Mouse (Mus musculus): Measurements from ENCODE around the gene Syt12. TPM values are rescaled to one million over a fixed set of nuclear protein-coding genes. Genes with fewer than 3 reads are reported as not detected.

The Syt12 gene
- polyA plus RNA-seq, 1 experiment, result 41.8 TPM

- H3K27me3 ChIP-seq (ENCODE audit: control insufficient read depth, insufficient read depth, low read length), result no peaks in the 10 kb centered on the region
- no peak for TF ChIP-seq CTCF (IDR thresholded peaks at IDR 0.05; ENCODE audit: extremely low read depth, insufficient read length, insufficient replicate concordance, low read depth, low read length)
- TF ChIP-seq POLR2A (IDR thresholded peaks at IDR 0.05; ENCODE audit: low read depth, low read length), result no peak
- 19% methylated on average over 2 of the region's 2 CpGs for WGBS
- no peaks in the 10 kb centered on the region for H3K36me3 ChIP-seq (ENCODE audit: control insufficient read depth, insufficient read depth, low read length)
- H3K4me1 ChIP-seq (ENCODE audit: control insufficient read depth, insufficient read depth, insufficient read length, low read length), result peaks cover 8% of the 10 kb centered on the region; the same call in 1 of the 2 replicates
- no peak overlapping the region for H3K27ac ChIP-seq (ENCODE audit: insufficient read depth, low read depth, low read length)
- no peak overlapping the region for H3K4me3 ChIP-seq (ENCODE audit: low read depth, low read length)
Measured at GRCm38 (mm10) chr19:4487877-4488276, 10.6 kb upstream of the Syt12 start.

- no peak for TF ChIP-seq CTCF (IDR thresholded peaks at IDR 0.05; ENCODE audit: extremely low read depth, insufficient read length, insufficient replicate concordance, low read depth, low read length)
- no peak for TF ChIP-seq POLR2A (IDR thresholded peaks at IDR 0.05; ENCODE audit: low read depth, low read length)
- H3K27ac ChIP-seq (ENCODE audit: insufficient read depth, low read depth, low read length), result no peak overlapping the region
Measured at GRCm38 (mm10) chr19:4485006-4485405, 7.8 kb upstream of the Syt12 start.

DNA sequence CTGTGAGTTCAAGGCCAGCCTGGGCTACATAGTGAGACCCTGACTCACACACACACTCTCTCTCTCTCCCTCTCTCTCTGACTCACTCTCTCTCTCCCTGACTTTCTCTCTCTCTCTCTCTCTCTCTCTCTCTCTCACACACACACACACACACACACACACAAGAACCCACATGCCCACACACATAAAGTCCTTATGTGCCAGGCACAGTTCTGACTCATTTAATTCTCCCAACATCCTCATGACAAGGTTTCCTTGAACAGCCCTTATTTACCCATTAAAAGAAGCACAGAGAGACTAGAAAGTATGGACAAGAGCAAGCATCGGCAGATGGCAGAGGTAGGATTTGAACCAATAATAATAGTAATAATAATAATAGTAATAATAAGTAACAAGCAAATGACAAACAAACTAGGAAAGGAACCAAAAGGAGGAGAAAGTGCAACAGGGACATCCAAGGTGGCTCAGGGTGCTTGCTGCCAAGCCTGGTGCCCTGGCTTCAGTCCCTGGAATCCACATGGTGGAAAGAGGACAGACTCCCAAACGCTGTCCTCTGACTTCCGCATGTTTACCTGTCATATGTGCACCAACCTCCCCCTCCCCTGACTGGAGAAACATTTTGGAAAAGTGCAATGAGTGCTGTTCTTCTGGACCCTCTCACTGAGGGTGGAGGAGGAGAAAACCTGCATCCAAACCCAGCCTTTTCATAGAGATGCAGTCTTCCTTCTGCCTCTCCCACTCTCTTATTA is 5.0 kb upstream of the Syt12 start:
- 84% methylated on average over 3 of the region's 3 CpGs for WGBS
- H3K4me3 ChIP-seq (ENCODE audit: low read depth, low read length), result no peak overlapping the region
- H3K36me3 ChIP-seq (ENCODE audit: control insufficient read depth, insufficient read depth, low read length), result no peaks in the 10 kb centered on the region
- no peak for TF ChIP-seq CTCF (IDR thresholded peaks at IDR 0.05; ENCODE audit: extremely low read depth, insufficient read length, insufficient replicate concordance, low read depth, low read length)
- TF ChIP-seq POLR2A (IDR thresholded peaks at IDR 0.05; ENCODE audit: low read depth, low read length), result no peak
- peaks cover 5% of the 10 kb centered on the region; the same call in 1 of the 2 replicates for H3K4me1 ChIP-seq (ENCODE audit: control insufficient read depth, insufficient read depth, insufficient read length, low read length)
- H3K27me3 ChIP-seq (ENCODE audit: control insufficient read depth, insufficient read depth, low read length), result no peaks in the 10 kb centered on the region
- H3K27ac ChIP-seq (ENCODE audit: insufficient read depth, low read depth, low read length), result no peak overlapping the region

More at GRCm38 (mm10) chr19:4485006-4485405, 7.8 kb upstream of the Syt12 start:
- Histone ChIP-seq H3K4me3 (ENCODE audit: low read depth, low read length) (no peak overlapping the region), H3K27me3 (ENCODE audit: control insufficient read depth, insufficient read depth, low read length) (no peaks in the 10 kb centered on the region), H3K36me3 (ENCODE audit: control insufficient read depth, insufficient read depth, low read length) (no peaks in the 10 kb centered on the region), H3K4me1 (ENCODE audit: control insufficient read depth, insufficient read depth, insufficient read length, low read length) (peaks cover 2% of the 10 kb centered on the region; the same call in 1 of the 2 replicates)
- 40% methylated on average over 5 of the region's 5 CpGs for WGBS

DNA sequence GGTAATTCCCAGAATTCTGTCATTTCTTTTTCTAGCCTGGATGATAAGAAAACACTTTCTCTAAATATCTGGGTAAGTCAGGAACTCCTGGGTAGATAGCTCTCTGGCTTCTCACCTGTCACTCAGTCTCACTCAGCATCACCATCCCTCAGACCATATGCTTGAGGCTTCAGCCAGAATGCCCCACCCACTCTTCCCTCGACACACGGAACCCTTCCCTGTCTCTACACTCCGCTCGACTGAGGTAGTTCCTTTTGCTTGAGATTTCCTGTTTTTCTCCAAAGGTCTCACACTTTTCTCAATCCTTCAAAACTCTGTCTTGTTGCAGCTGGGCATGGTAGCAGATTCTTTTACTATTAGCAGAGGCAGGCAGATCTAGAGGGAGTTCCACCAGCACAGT is 4.1 kb upstream of the Syt12 start:
- no peak overlapping the region for H3K27ac ChIP-seq (ENCODE audit: insufficient read depth, low read depth, low read length)
- no peaks in the 10 kb centered on the region for H3K27me3 ChIP-seq (ENCODE audit: control insufficient read depth, insufficient read depth, low read length)
- TF ChIP-seq POLR2A (IDR thresholded peaks at IDR 0.05; ENCODE audit: low read depth, low read length) (no peak), CTCF (IDR thresholded peaks at IDR 0.05; ENCODE audit: extremely low read depth, insufficient read length, insufficient replicate concordance, low read depth, low read length) (no peak)
- no peak overlapping the region for H3K4me3 ChIP-seq (ENCODE audit: low read depth, low read length)
- WGBS, result 37% methylated on average over 4 of the region's 4 CpGs
- no peaks in the 10 kb centered on the region for H3K36me3 ChIP-seq (ENCODE audit: control insufficient read depth, insufficient read depth, low read length)
- H3K4me1 ChIP-seq (ENCODE audit: control insufficient read depth, insufficient read depth, insufficient read length, low read length), result peaks cover 10% of the 10 kb centered on the region

GRCm38 (mm10) chr19:4480041-4480440 is 2.8 kb upstream of the Syt12 start:
- TF ChIP-seq CTCF (IDR thresholded peaks at IDR 0.05; ENCODE audit: extremely low read depth, insufficient read length, insufficient replicate concordance, low read depth, low read length) (no peak), POLR2A (IDR thresholded peaks at IDR 0.05; ENCODE audit: low read depth, low read length) (no peak)
- no peaks in the 10 kb centered on the region for H3K36me3 ChIP-seq (ENCODE audit: control insufficient read depth, insufficient read depth, low read length)
- H3K4me3 ChIP-seq (ENCODE audit: low read depth, low read length), result no peak overlapping the region
- no peaks in the 10 kb centered on the region for H3K27me3 ChIP-seq (ENCODE audit: control insufficient read depth, insufficient read depth, low read length)
- no peak overlapping the region for H3K27ac ChIP-seq (ENCODE audit: insufficient read depth, low read depth, low read length)
- 88% methylated on average over 2 of the region's 2 CpGs for WGBS
- H3K4me1 ChIP-seq (ENCODE audit: control insufficient read depth, insufficient read depth, insufficient read length, low read length), result peaks cover 8% of the 10 kb centered on the region

DNA sequence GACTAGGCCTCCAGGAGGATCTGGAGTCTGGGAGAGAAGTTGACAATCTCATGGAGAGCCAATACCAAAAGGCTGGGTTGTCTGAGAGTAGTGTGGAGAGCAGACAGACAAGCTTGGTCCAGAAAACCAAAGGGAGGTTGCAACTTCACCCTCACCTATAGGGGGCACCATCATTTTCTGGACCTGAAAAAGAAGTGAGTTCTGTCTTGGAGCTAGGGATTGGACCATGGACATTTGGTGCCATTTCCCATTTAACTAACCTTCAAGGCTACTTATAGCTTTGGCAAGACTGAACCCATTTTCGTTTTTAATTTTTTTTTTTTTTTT is 906 bp upstream of the Syt12 start:
- peaks cover 8% of the 10 kb centered on the region for H3K4me1 ChIP-seq (ENCODE audit: control insufficient read depth, insufficient read depth, insufficient read length, low read length)
- no peaks in the 10 kb centered on the region for H3K36me3 ChIP-seq (ENCODE audit: control insufficient read depth, insufficient read depth, low read length)
- 0% methylated on average over 1 of the region's 1 CpGs for WGBS
- peak; percentile 26; the same call in 1 of the 2 replicates for TF ChIP-seq CTCF (IDR thresholded peaks at IDR 0.05; ENCODE audit: extremely low read depth, insufficient read length, insufficient replicate concordance, low read depth, low read length)
- TF ChIP-seq POLR2A (IDR thresholded peaks at IDR 0.05; ENCODE audit: low read depth, low read length), result no peak
- H3K4me3 ChIP-seq (ENCODE audit: low read depth, low read length), result no peak overlapping the region
- H3K27me3 ChIP-seq (ENCODE audit: control insufficient read depth, insufficient read depth, low read length), result no peaks in the 10 kb centered on the region
- H3K27ac ChIP-seq (ENCODE audit: insufficient read depth, low read depth, low read length), result peak overlapping the region; percentile 80

GRCm38 (mm10) chr19:4476601-4477257 is 518 bp downstream of the Syt12 start:
- Histone ChIP-seq H3K27me3 (ENCODE audit: control insufficient read depth, insufficient read depth, low read length) (no peaks in the 10 kb centered on the region), H3K27ac (ENCODE audit: insufficient read depth, low read depth, low read length) (peak overlapping the region; percentile 78), H3K4me1 (ENCODE audit: control insufficient read depth, insufficient read depth, insufficient read length, low read length) (peaks cover 8% of the 10 kb centered on the region), H3K4me3 (ENCODE audit: low read depth, low read length) (peak overlapping the region; percentile 71), H3K36me3 (ENCODE audit: control insufficient read depth, insufficient read depth, low read length) (no peaks in the 10 kb centered on the region)
- under 1% methylated on average over 70 of the region's 70 CpGs for WGBS
- no peak for TF ChIP-seq CTCF (IDR thresholded peaks at IDR 0.05; ENCODE audit: extremely low read depth, insufficient read length, insufficient replicate concordance, low read depth, low read length)
- no peak for TF ChIP-seq POLR2A (IDR thresholded peaks at IDR 0.05; ENCODE audit: low read depth, low read length)

Data from small intestine, adult 2 months (tissue).